Mouse (Mus musculus) ovary, postnatal 10 days (tissue): ENCODE results near the gene Dnaaf2.
A peak's percentile ranks its signal among the peaks of the same experiment; 100 is the strongest.
"Not testable (repeated sequence)": the region's sequence is repeated elsewhere in the genome, so short reads cannot be mapped to it uniquely, and the experiment has no call there.

Experiments used
- DNase-seq: peaks from one replicate; pipeline ENCODE4 v3.0.0; 2022; ENCODE audit warnings: low spot score

Dnaaf2 gene

GRCm38 (mm10) chr12:69164904-69165303, 33.3 kb downstream of the Dnaaf2 start:
- DNase-seq, result no peak

GRCm38 (mm10) chr12:69163586-69163985, 34.6 kb downstream of the Dnaaf2 start:
- not testable (repeated sequence) for DNase-seq

- not testable (repeated sequence) for DNase-seq
These were observed 37.6 kb downstream of the Dnaaf2 start for GRCm38 (mm10) chr12:69160677-69161076.

- no peak for DNase-seq
These were observed 38.7 kb downstream of the Dnaaf2 start for GRCm38 (mm10) chr12:69159578-69159940.

GRCm38 (mm10) chr12:69158765-69159577, 39.3 kb downstream of the Dnaaf2 start, which contains the start of gene Rps29:
Rps29 (minus strand) TSS chr12:69159186.
- peak; percentile 90 for DNase-seq

- no peak for DNase-seq
These were observed 39.9 kb downstream of the Dnaaf2 start for GRCm38 (mm10) chr12:69158366-69158764.

GRCm38 (mm10) chr12:69157107-69157506, 41.1 kb downstream of the Dnaaf2 start:
- DNase-seq, result no peak

GRCm38 (mm10) chr12:69156436-69156835, 41.8 kb downstream of the Dnaaf2 start:
- DNase-seq, result no peak

GRCm38 (mm10) chr12:69155923-69156322, 42.3 kb downstream of the Dnaaf2 start:
- no peak for DNase-seq

GRCm38 (mm10) chr12:69150049-69150448, 48.2 kb downstream of the Dnaaf2 start:
- no peak for DNase-seq

- no peak for DNase-seq
These were observed 51.0 kb downstream of the Dnaaf2 start for GRCm38 (mm10) chr12:69147166-69147735.

GRCm38 (mm10) chr12:69143460-69143859, 54.8 kb downstream of the Dnaaf2 start:
- DNase-seq, result no peak

- DNase-seq, result no peak
These were observed 58.4 kb downstream of the Dnaaf2 start for GRCm38 (mm10) chr12:69139841-69140240.

GRCm38 (mm10) chr12:69139201-69139600, 59.0 kb downstream of the Dnaaf2 start:
- DNase-seq, result no peak
